Comparison of ENCODE assay signal across 13 mouse cellular contexts in genomic region chr11:43531619-43532018, GRCm38 (mm10). TPM values are rescaled to one million over a fixed set of nuclear protein-coding genes. Genes with fewer than 3 reads are reported as not detected.
A peak's percentile ranks its signal among the peaks of the same experiment; 100 is the strongest.
DNase-seq lines count a peak whose midpoint lies in the region; ATAC-seq lines count a peak whose summit lies in the region.
"Had no signal": no experiment of that assay in that cellular context is flagged by ENCODE, and none has a peak within 500 bp of the region (broad histone marks: within the 10 kb centered on the region; RNA-seq: fewer than 3 reads in every experiment).

No protein-coding gene starts in this region.

- no peaks in the 10 kb centered on the region for H3K9me3 ChIP-seq in intestine, embryonic 14.5 days (ENCODE audit: control insufficient read depth, low read length)
- no peaks in the 10 kb centered on the region for H3K9me3 ChIP-seq in intestine, embryonic 16.5 days (ENCODE audit: control insufficient read depth, low read length)
- no peaks in the 10 kb centered on the region for H3K9me3 ChIP-seq in midbrain, embryonic 10.5 days (replicated peaks)
- H3K9me3 ChIP-seq in midbrain, embryonic 16.5 days (replicated peaks; ENCODE audit: control insufficient read depth, low read length, poor library complexity, severe bottlenecking), result no peaks in the 10 kb centered on the region
- H3K9me3 ChIP-seq in hindbrain, embryonic 14.5 days (ENCODE audit: control insufficient read depth, low read length), result no peaks in the 10 kb centered on the region
- H3K9me3 ChIP-seq: G1E; limb, embryonic 10.5 days had no signal

- H3K4me3 ChIP-seq in intestine, embryonic 14.5 days (ENCODE audit: low read depth, low read length), result no peak overlapping the region
- H3K4me3 ChIP-seq in intestine, embryonic 16.5 days (ENCODE audit: low read length), result no peak overlapping the region
- peak overlapping the region; percentile 75 for H3K4me3 ChIP-seq in midbrain, embryonic 10.5 days
- H3K4me3 ChIP-seq in midbrain, embryonic 16.5 days (ENCODE audit: low read depth, low read length), result no peak overlapping the region
- no peak overlapping the region for H3K4me3 ChIP-seq in hindbrain, embryonic 14.5 days (replicated peaks; ENCODE audit: low read length)

- H3K27ac ChIP-seq in intestine, embryonic 14.5 days (ENCODE audit: low read depth), result no peak overlapping the region
- H3K27ac ChIP-seq in intestine, embryonic 16.5 days (ENCODE audit: low read length), result no peak overlapping the region
- H3K27ac ChIP-seq in midbrain, embryonic 10.5 days (replicated peaks), result peak overlapping the region; percentile 24; the same call in 1 of the 2 replicates
- H3K27ac ChIP-seq in midbrain, embryonic 16.5 days (ENCODE audit: low read length), result no peak overlapping the region
- no peak overlapping the region for H3K27ac ChIP-seq in hindbrain, embryonic 14.5 days

- H3K36me3 ChIP-seq in intestine, embryonic 14.5 days (ENCODE audit: control insufficient read depth, insufficient read depth, low read length), result peaks cover 31% of the 10 kb centered on the region
- H3K36me3 ChIP-seq in intestine, embryonic 16.5 days (ENCODE audit: control insufficient read depth, insufficient read depth, low read length), result 0 out of 2 replicates have a peak, but pooled peaks cover 2% of the 10 kb centered on the region
- peaks cover 62% of the 10 kb centered on the region for H3K36me3 ChIP-seq in midbrain, embryonic 10.5 days
- H3K36me3 ChIP-seq in midbrain, embryonic 16.5 days (ENCODE audit: control insufficient read depth, insufficient read depth, low read length), result no peaks in the 10 kb centered on the region
- no peaks in the 10 kb centered on the region; the same call in 1 of the 2 replicates for H3K36me3 ChIP-seq in hindbrain, embryonic 14.5 days (replicated peaks; ENCODE audit: control insufficient read depth, insufficient read depth)
- H3K36me3 ChIP-seq: G1E had no signal

- no peak for DNase-seq in intestine, embryonic 14.5 days (ENCODE audit: low spot score)
- no peak for DNase-seq in midbrain, embryonic 10.5 days (ENCODE audit: low spot score)
- DNase-seq in hindbrain, embryonic 14.5 days (ENCODE audit: low spot score), result peak; percentile 43
- DNase-seq in gastrocnemius, postnatal 10 days, result no peak
- DNase-seq: adrenal gland, adult 8-10 months; cerebellum, adult 8-10 months; gastrocnemius, postnatal 36 days; kidney, postnatal 25 days had no signal

- H3K27me3 ChIP-seq in intestine, embryonic 14.5 days (replicated peaks; ENCODE audit: control insufficient read depth, insufficient read depth, low read length), result no peaks in the 10 kb centered on the region
- H3K27me3 ChIP-seq in intestine, embryonic 16.5 days (replicated peaks; ENCODE audit: control insufficient read depth, insufficient read depth, low read length), result no peaks in the 10 kb centered on the region
- no peaks in the 10 kb centered on the region; the same call in 1 of the 2 replicates for H3K27me3 ChIP-seq in midbrain, embryonic 10.5 days (ENCODE audit: low read depth, poor library complexity, severe bottlenecking)
- no peaks in the 10 kb centered on the region for H3K27me3 ChIP-seq in midbrain, embryonic 16.5 days (ENCODE audit: control insufficient read depth, insufficient read depth, low read depth, low read length)
- no peaks in the 10 kb centered on the region for H3K27me3 ChIP-seq in hindbrain, embryonic 14.5 days (ENCODE audit: control insufficient read depth, insufficient read depth, low read length)

- WGBS in intestine, embryonic 14.5 days, result 72% methylated on average over 5 of the region's 5 CpGs
- 66% methylated on average over 5 of the region's 5 CpGs for WGBS in intestine, embryonic 16.5 days
- WGBS in midbrain, embryonic 10.5 days, result 76% methylated on average over 5 of the region's 5 CpGs
- 41% methylated on average over 5 of the region's 5 CpGs for WGBS in midbrain, embryonic 16.5 days
- WGBS in hindbrain, embryonic 14.5 days, result 36% methylated on average over 5 of the region's 5 CpGs

- no peak for ATAC-seq in intestine, embryonic 14.5 days (replicated peaks; ENCODE audit: low FRiP score, low TSS enrichment, low read depth)
- no peak for ATAC-seq in intestine, embryonic 16.5 days
- ATAC-seq in midbrain, embryonic 16.5 days, result no peak
- ATAC-seq in hindbrain, embryonic 14.5 days (ENCODE audit: low FRiP score), result 0 out of 2 replicates have a peak, but pooled peaks have one; percentile 16
- ATAC-seq in erythroid progenitor cell, adult 5-6 weeks (replicated peaks; ENCODE audit: low FRiP score, poor library complexity, severe bottlenecking), result no peak

- H3K4me2 ChIP-seq in intestine, embryonic 14.5 days (ENCODE audit: low read length), result 0 out of 2 replicates have a peak overlapping the region, but pooled peaks have one; percentile 26
- H3K4me2 ChIP-seq in intestine, embryonic 16.5 days (ENCODE audit: low read depth, low read length), result no peak overlapping the region
- H3K4me2 ChIP-seq in midbrain, embryonic 16.5 days (ENCODE audit: low read length), result no peak overlapping the region
- H3K4me2 ChIP-seq in hindbrain, embryonic 14.5 days (replicated peaks), result peak overlapping the region; percentile 96; the same call in 1 of the 2 replicates

- no peak overlapping the region for H3K9ac ChIP-seq in intestine, embryonic 14.5 days (ENCODE audit: low read length)
- H3K9ac ChIP-seq in intestine, embryonic 16.5 days (ENCODE audit: low read depth, low read length), result no peak overlapping the region
- no peak overlapping the region for H3K9ac ChIP-seq in midbrain, embryonic 16.5 days (ENCODE audit: low read depth, low read length)
- H3K9ac ChIP-seq in hindbrain, embryonic 14.5 days, result no peak overlapping the region

- H3K4me1 ChIP-seq in intestine, embryonic 14.5 days (replicated peaks; ENCODE audit: control insufficient read depth, insufficient read depth, low read length), result peaks cover 9% of the 10 kb centered on the region
- peaks cover 13% of the 10 kb centered on the region for H3K4me1 ChIP-seq in intestine, embryonic 16.5 days (ENCODE audit: control insufficient read depth, insufficient read depth, low read length)
- H3K4me1 ChIP-seq in midbrain, embryonic 10.5 days, result peaks cover 39% of the 10 kb centered on the region
- H3K4me1 ChIP-seq in midbrain, embryonic 16.5 days (ENCODE audit: control insufficient read depth, insufficient read depth, low read length), result peaks cover 2% of the 10 kb centered on the region; the same call in 1 of the 2 replicates
- peaks cover 11% of the 10 kb centered on the region; the same call in 1 of the 2 replicates for H3K4me1 ChIP-seq in hindbrain, embryonic 14.5 days (replicated peaks; ENCODE audit: control insufficient read depth, insufficient read depth, low read length)

RNA-seq across cellular contexts. Expression of gene Ccnjl, which starts 3.0 kb away (rescaled TPM):
- polyA plus RNA-seq in intestine, embryonic 14.5 days (2014; fragmentation: Nextera tagmentation; extraction: Ambion mirVana), result 23.7 and 25.8 TPM in 2 replicates
- polyA plus RNA-seq in intestine, embryonic 16.5 days (2015; fragmentation: Nextera tagmentation; extraction: Ambion mirVana), result 14.6 and 15.0 TPM in 2 replicates
- 40.3 and 41.3 TPM in 2 replicates for polyA plus RNA-seq in midbrain, embryonic 10.5 days (2016; fragmentation: Nextera tagmentation; extraction: Ambion mirVana)
- 7.4 and 10.4 TPM in 2 replicates for polyA plus RNA-seq in midbrain, embryonic 16.5 days (2015; fragmentation: Nextera tagmentation; extraction: Ambion mirVana)
- polyA plus RNA-seq in hindbrain, embryonic 14.5 days (2014; fragmentation: Nextera tagmentation; extraction: Ambion mirVana), result 10.9 and 11.9 TPM in 2 replicates
- not detected in 2 replicates for total RNA-seq in erythroid progenitor cell, adult 5-6 weeks (2015; ENCODE audit: low replicate concordance)
- total RNA-seq in erythroid progenitor cell, adult 5-6 weeks (2017; ENCODE audit: low replicate concordance), result not detected in 2 replicates
- total RNA-seq in gastrocnemius, postnatal 10 days (2021), result 1 to 10 TPM; 1.0 to 1.3 TPM
- polyA plus RNA-seq: G1E had no signal

RNA-seq across cellular contexts. Expression of gene 4933415A04Rik, which starts 55.2 kb away (rescaled TPM):
- polyA plus RNA-seq in intestine, embryonic 14.5 days (2014; fragmentation: Nextera tagmentation; extraction: Ambion mirVana), result 6.4 and 6.8 TPM in 2 replicates
- 4.1 and 5.0 TPM in 2 replicates for polyA plus RNA-seq in intestine, embryonic 16.5 days (2015; fragmentation: Nextera tagmentation; extraction: Ambion mirVana)
- polyA plus RNA-seq in midbrain, embryonic 10.5 days (2016; fragmentation: Nextera tagmentation; extraction: Ambion mirVana), result 12.1 and 14.2 TPM in 2 replicates
- polyA plus RNA-seq in midbrain, embryonic 16.5 days (2015; fragmentation: Nextera tagmentation; extraction: Ambion mirVana), result 3.0 and 3.2 TPM in 2 replicates
- 2.2 and 3.3 TPM in 2 replicates for polyA plus RNA-seq in hindbrain, embryonic 14.5 days (2014; fragmentation: Nextera tagmentation; extraction: Ambion mirVana)
- not detected in 2 replicates for total RNA-seq in erythroid progenitor cell, adult 5-6 weeks (2015; ENCODE audit: low replicate concordance)
- not detected in 2 replicates for total RNA-seq in erythroid progenitor cell, adult 5-6 weeks (2017; ENCODE audit: low replicate concordance)
- total RNA-seq in gastrocnemius, postnatal 10 days (2021), result under 1 TPM; 0.26 to 0.45 TPM
- total RNA-seq: G1E; gastrocnemius, postnatal 36 days had no signal
- polyA plus RNA-seq: G1E had no signal

RNA-seq across cellular contexts. Expression of gene C1qtnf2, which starts 57.5 kb away (rescaled TPM):
- 5.0 and 5.9 TPM in 2 replicates for polyA plus RNA-seq in intestine, embryonic 14.5 days (2014; fragmentation: Nextera tagmentation; extraction: Ambion mirVana)
- 7.0 and 7.2 TPM in 2 replicates for polyA plus RNA-seq in intestine, embryonic 16.5 days (2015; fragmentation: Nextera tagmentation; extraction: Ambion mirVana)
- 1.4 and 2.2 TPM in 2 replicates for polyA plus RNA-seq in midbrain, embryonic 10.5 days (2016; fragmentation: Nextera tagmentation; extraction: Ambion mirVana)
- 10.2 and 12.9 TPM in 2 replicates for polyA plus RNA-seq in midbrain, embryonic 16.5 days (2015; fragmentation: Nextera tagmentation; extraction: Ambion mirVana)
- 11.8 and 13.5 TPM in 2 replicates for polyA plus RNA-seq in hindbrain, embryonic 14.5 days (2014; fragmentation: Nextera tagmentation; extraction: Ambion mirVana)
- not detected in 2 replicates for total RNA-seq in erythroid progenitor cell, adult 5-6 weeks (2015; ENCODE audit: low replicate concordance)
- not detected in 2 replicates for total RNA-seq in erythroid progenitor cell, adult 5-6 weeks (2017; ENCODE audit: low replicate concordance)
- 10 to 100 TPM; 27.9 to 31.1 TPM for total RNA-seq in gastrocnemius, postnatal 10 days (2021)
- total RNA-seq: G1E had no signal
- polyA plus RNA-seq: G1E had no signal

Comparison
In these comparisons a context has a peak if more than half of its experiments do, and no peak if none do; other contexts are left out.
1. H3K4me2 ChIP-seq: peak in intestine, embryonic 14.5 days (single experiment) and hindbrain, embryonic 14.5 days (single experiment); none in intestine, embryonic 16.5 days (single experiment) and midbrain, embryonic 16.5 days (single experiment).